Mouse (Mus musculus) Patski (cell line): ENCODE measurements around the gene Hexim2. TPM values are rescaled to one million over a fixed set of nuclear protein-coding genes. Genes with fewer than 3 reads are reported as not detected.

Experiments
- ATAC-seq: fragments of 100-300 bp; one replicate; pipeline ENCODE4 v1.8.0; 2021
- CTCF ChIA-PET: fragments of 350-600 bp; sonication (Branson Sonifier 250); formaldehyde crosslinking; loops from one replicate; lab custom pipeline; 2022; ENCODE audit warnings: inconsistent platforms; lab: Charles Lee
- POLR2A ChIA-PET: fragments of 350-600 bp; sonication (Branson Sonifier 250); formaldehyde crosslinking; loops from one replicate; lab custom pipeline; 2022; ENCODE audit warnings: antibody characterized with exemption, inconsistent platforms; lab: Charles Lee
- DNase-seq: peaks from one replicate; pipeline ENCODE4 v3.0.0-alpha.2; 2011; ENCODE audit warnings: low read depth, low spot score
- H3K27me3 ChIP-seq: fragments of 371-371 bp; one replicate; pipeline ENCODE4 v1.5.1; 2021
- CTCF ChIP-seq: fragments of 100-300 bp; IDR thresholded peaks from one replicate; pipeline ENCODE4 v1.5.1; 2021
- in situ Hi-C: fragments of 300-500 bp; cut with MboI; formaldehyde crosslinking; loops from 3 replicates; pipeline ENCODE4 v1.11.1; 2018; ENCODE audit warnings: low pct_unique_long_range_greater_than_20kb, mixed read lengths
- polyA plus RNA-seq: library from polyadenylated mRNA; unstranded; gene quantifications from one replicate; pipeline ENCODE4 v1.2.3, GENCODE M21; 2021

Gene Hexim2
- polyA plus RNA-seq, 1 experiment from 2014 or later, result 20.6 TPM

- no peak for ATAC-seq
- DNase-seq, result no peak
- ChIA-PET CTCF (interaction anchor here (2.1 kb wide), 2 partner anchors 156 to 159 kb away, joined by 5 to 16 read pairs; no protein-coding TSS in a partner anchor), POLR2A (no interaction called here)
- TF ChIP-seq CTCF, result no peak
- in situ Hi-C loops, result no loop called here
- H3K27me3 ChIP-seq, result no peaks in the 10 kb centered on the region
These were observed 37.9 kb downstream of the Hexim2 start for GRCm38 (mm10) chr11:103170111-103170493.

- in situ Hi-C loops, result no loop called here
- ChIA-PET CTCF (interaction anchor here (2.1 kb wide), 1 partner anchor 155 kb away, joined by 5 read pairs; no protein-coding TSS in a partner anchor), POLR2A (interaction anchor here (0.9 to 1.0 kb wide), 2 partner anchors 14 to 154 kb away, joined by 4 read pairs; no protein-coding TSS in a partner anchor)
- ATAC-seq (peak; percentile 19), DNase-seq (no peak)
- no peak for TF ChIP-seq CTCF
- no peaks in the 10 kb centered on the region for H3K27me3 ChIP-seq
These were observed 38.5 kb downstream of the Hexim2 start, which contains the start of gene Fmnl1 for GRCm38 (mm10) chr11:103170494-103171285. Gene Fmnl1 (plus strand): TSS chr11:103171107.

GRCm38 (mm10) chr11:103171286-103171620 is 39.0 kb downstream of the Hexim2 start:
- no peaks in the 10 kb centered on the region for H3K27me3 ChIP-seq
- DNase-seq (no peak), ATAC-seq (no peak)
- POLR2A ChIA-PET, result interaction anchor here (0.5 to 1.0 kb wide), 4 partner anchors 14 to 153 kb away, joined by 3 to 8 read pairs (median 4); no protein-coding TSS in a partner anchor
- TF ChIP-seq CTCF, result no peak
- in situ Hi-C loops, result no loop called here
- CTCF ChIA-PET, result interaction anchor here (2.1 kb wide), 1 partner anchor 155 kb away, joined by 5 read pairs; no protein-coding TSS in a partner anchor

- in situ Hi-C loops, result no loop called here
- ChIA-PET POLR2A (interaction anchor here (0.5 to 1.0 kb wide), 5 partner anchors 13 to 153 kb away, joined by 3 to 8 read pairs (median 4); no protein-coding TSS in a partner anchor), CTCF (interaction anchor here (1.5 to 2.1 kb wide), 2 partner anchors 154 to 188 kb away, joined by 3 to 5 read pairs; no protein-coding TSS in a partner anchor)
- no peak for TF ChIP-seq CTCF
- no peaks in the 10 kb centered on the region for H3K27me3 ChIP-seq
- DNase-seq (no peak), ATAC-seq (no peak)
These were observed 39.6 kb downstream of the Hexim2 start for GRCm38 (mm10) chr11:103171703-103172391.

GRCm38 (mm10) chr11:103172392-103173040 is 40.3 kb downstream of the Hexim2 start:
- in situ Hi-C loops, result no loop called here
- CTCF ChIA-PET, result interaction anchor here (1.5 kb wide), 1 partner anchor 187 kb away, joined by 3 read pairs; no protein-coding TSS in a partner anchor
- POLR2A ChIA-PET, result interaction anchor here (1.2 kb wide), 1 partner anchor 90 kb away, joined by 3 read pairs; no protein-coding TSS in a partner anchor
- DNase-seq (no peak), ATAC-seq (no peak)
- no peaks in the 10 kb centered on the region for H3K27me3 ChIP-seq
- TF ChIP-seq CTCF, result no peak

- CTCF ChIA-PET, result interaction anchor here (1.5 to 2.7 kb wide), 4 partner anchors 60 to 186 kb away, joined by 3 to 6 read pairs (median 5); partner anchors contain the start of genes Acbd4 and Plcd3
- H3K27me3 ChIP-seq, result no peaks in the 10 kb centered on the region
- no peak for DNase-seq
- ATAC-seq, result no peak
- in situ Hi-C loops, result no loop called here
- POLR2A ChIA-PET, result interaction anchor here (1.2 kb wide), 1 partner anchor 89 kb away, joined by 3 read pairs; no protein-coding TSS in a partner anchor
- TF ChIP-seq CTCF, result no peak
These were observed 41.0 kb downstream of the Hexim2 start for GRCm38 (mm10) chr11:103173041-103173770.

- TF ChIP-seq CTCF, result no peak
- in situ Hi-C loops, result no loop called here
- CTCF ChIA-PET, result interaction anchor here (1.3 to 3.1 kb wide), 5 partner anchors 11 to 151 kb away, joined by 3 to 13 read pairs (median 5); partner anchors contain the start of genes Acbd4 and Plcd3
- POLR2A ChIA-PET, result interaction anchor here (1.2 to 1.5 kb wide), 2 partner anchors 59 to 88 kb away, joined by 3 to 7 read pairs; partner anchors contain the start of gene Hexim1
- H3K27me3 ChIP-seq, result no peaks in the 10 kb centered on the region
- no peak for DNase-seq
- no peak for ATAC-seq
These were observed 41.6 kb downstream of the Hexim2 start for GRCm38 (mm10) chr11:103173771-103174344.

- ChIA-PET POLR2A (interaction anchor here (1.5 kb wide), 1 partner anchor 59 kb away, joined by 7 read pairs; the partner anchor contains the start of gene Hexim1), CTCF (interaction anchor here (1.0 to 3.1 kb wide), 6 partner anchors 10 to 150 kb away, joined by 3 to 13 read pairs (median 5); partner anchors contain the start of genes Acbd4 and Plcd3)
- no peak for TF ChIP-seq CTCF
- no peaks in the 10 kb centered on the region for H3K27me3 ChIP-seq
- peak; percentile 42 for DNase-seq
- ATAC-seq, result peak; percentile 5
- in situ Hi-C loops, result no loop called here
These were observed 42.2 kb downstream of the Hexim2 start for GRCm38 (mm10) chr11:103174411-103174832.
